Mouse (Mus musculus) embryonic fibroblast, embryonic 13.5 days (primary cell): ENCODE measurements around the gene Dab2ip.

Experiments
- CTCF ChIP-seq: IDR thresholded peaks from 2 replicates; pipeline ENCODE4 v1.5.1; 2011; ENCODE audit warnings: mild to moderate bottlenecking, control low read depth, low read length, moderate library complexity, borderline replicate concordance; ENCODE audit not compliant: insufficient read depth
- POLR2A ChIP-seq: IDR thresholded peaks from 2 replicates; pipeline ENCODE4 v1.6.1; 2011; ENCODE audit warnings: low read depth, mild to moderate bottlenecking, control low read depth, low read length, moderate library complexity

DNA sequence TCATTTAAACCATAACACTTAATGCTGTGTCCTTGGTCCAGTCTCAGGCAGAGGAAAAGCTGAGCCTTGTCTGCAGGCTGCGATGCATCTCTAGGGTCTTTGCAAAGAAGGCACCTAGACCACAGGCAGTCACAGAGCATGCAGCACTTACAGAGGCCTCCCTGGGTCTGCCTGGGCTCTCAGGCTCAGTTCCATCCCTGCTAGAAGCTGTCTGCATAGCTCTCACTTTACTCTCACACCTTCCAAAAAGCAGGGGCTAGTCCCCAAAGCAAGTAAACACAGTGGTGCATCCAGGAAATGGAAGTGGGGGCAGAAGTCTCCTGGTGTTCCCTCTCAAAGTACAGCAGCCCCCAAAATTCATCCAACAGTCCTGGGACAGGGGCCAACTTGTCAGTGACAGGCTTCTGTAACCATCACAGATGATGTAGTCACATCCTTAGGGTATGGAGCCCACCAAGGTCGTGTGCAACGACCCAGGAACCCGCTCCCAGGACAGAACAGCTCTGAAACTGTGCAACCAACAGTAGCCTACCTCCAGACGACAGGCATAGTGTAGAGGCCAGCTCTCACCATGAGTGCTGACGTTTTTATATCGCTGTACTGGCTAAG, 192.6 kb downstream of the Dab2ip start:
- TF ChIP-seq CTCF = no peak
- no peak for TF ChIP-seq POLR2A
